Mouse (Mus musculus): ENCODE measurements around the gene Ankrd2.

Gene Ankrd2

GRCm38 (mm10) chr19:42015001-42015400 lies 20.8 kb upstream of the Ankrd2 start:
- no peak for DNase-seq (ENCODE audit: extremely low spot score, low spot score)

DNA sequence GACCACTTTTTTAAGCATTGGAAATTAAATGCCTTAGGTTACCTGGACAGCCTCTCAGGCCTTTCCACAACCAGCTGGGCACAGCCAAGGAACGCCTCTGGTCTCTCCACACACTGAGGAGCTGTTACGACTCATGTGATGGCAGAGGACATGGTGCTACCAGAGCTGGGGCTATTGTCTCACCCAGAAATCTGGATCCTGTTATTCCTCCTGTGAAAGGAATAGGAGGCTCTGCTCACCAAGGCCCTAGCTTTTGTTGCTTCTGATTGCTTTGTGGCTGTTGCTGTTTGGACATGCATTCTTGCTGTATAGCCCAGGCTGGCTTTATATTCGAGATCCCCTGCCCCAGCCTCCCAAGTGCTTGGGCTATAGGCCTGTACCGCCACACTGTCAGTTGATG lies 19.5 kb upstream of the Ankrd2 start:
- no peak for DNase-seq (ENCODE audit: extremely low spot score, low spot score)

GRCm38 (mm10) chr19:42016840-42017239 lies 19.0 kb upstream of the Ankrd2 start:
- DNase-seq (ENCODE audit: extremely low spot score, low spot score), result no peak

DNA sequence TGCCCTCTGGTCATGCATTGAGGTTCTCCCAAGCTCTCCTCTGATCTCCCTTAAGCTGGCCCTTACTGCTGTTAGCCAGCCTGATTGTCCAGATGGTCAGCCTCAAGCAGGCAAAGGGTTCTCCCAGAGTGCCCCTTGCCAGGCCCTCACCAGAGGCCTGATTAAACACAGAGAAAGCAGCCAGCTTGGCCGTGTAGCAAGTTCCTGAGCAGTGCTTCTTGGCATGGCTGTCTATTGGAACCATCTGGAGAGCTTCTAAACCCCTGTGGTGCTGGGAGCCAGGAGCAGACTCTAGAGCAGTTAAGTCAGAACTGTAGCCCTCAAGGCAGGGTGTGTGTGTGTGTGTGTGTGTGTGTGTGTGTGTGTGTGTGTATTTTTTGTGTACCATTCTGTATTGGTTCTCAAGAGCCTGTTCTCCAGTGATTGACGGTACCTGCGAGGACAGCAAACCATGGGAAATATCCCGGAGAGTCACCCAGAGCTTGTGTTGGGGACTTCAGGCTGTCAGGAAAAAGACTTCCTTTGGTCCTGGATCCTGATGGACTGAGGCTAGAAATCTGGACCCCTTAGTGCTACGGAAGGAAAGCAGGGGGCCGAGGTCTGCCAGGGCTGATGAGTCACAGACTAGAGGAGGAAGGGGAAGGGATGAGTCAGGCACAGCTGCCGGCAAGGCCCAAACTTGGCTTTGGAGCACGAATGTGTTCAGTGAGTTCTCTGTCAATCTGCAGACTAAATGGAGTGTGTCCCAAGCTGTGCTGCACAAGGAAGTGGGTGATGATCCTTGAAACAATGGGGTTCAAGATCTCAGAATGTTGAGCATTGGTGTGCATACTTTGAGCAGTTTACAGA lies 18.2 kb upstream of the Ankrd2 start:
- no peak for DNase-seq (ENCODE audit: extremely low spot score, low spot score)

GRCm38 (mm10) chr19:42019011-42019522 lies 16.7 kb upstream of the Ankrd2 start:
- DNase-seq (ENCODE audit: extremely low spot score, low spot score), result no peak

DNA sequence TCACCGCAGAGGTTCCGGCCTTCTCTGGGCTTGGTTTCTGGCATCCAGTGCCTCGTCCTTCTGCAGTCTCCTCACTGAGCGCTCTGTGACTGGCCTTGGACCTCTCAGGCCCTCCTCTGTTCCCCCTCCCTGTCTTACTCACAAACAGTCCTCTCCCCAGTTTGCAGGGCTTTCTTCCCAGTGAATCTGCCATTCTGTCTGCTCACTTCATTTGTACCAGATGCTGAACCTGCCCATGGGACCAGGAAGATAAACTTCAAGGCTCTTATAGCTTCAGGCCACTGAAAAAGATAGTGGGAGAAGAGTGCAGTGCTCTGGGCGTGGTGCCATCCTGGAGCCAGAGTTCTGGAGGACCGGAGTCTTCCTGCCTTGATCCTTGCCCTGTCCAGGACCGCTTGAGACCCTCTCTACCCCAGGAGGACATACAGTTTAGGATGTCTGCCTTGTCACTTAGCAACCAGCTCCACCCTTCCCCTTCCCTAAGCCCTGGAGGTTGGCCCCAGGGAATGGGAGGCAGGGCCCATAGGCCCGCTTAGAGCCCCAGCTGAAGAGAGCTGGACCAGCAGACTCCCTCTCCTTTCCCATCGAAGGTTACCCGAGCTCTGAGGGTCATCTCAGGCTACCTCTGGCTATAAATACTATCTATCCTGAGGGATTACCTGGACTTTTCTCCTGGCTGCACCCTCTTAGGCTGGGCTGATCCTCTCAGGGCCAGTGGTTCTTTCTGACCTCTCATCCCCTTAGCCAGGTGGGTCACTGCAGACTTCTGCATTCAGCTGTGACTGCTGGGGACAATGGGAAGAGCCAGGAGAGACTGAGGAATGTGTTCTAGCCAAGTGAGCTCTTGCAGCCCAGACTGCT lies 13.9 kb upstream of the Ankrd2 start:
- no peak for DNase-seq (ENCODE audit: extremely low spot score, low spot score)

DNA sequence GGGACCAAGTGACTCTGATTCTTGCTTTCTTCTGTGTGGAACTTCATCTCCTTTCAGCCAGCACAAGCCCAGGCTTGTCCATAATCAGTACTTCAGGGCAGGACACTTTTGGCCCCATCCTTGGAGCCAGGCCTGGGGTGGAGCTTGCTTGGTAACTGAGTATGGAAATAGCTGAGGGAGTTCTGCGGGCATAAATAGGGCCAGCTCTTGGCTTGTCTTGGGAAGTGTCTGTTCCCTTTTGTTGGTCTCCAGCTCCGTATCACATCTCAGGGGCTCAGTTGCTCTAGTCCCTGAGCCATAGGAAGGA lies 13.3 kb upstream of the Ankrd2 start:
- DNase-seq (ENCODE audit: extremely low spot score, low spot score), result no peak

- peak; percentile 78 for DNase-seq (ENCODE audit: extremely low spot score, low spot score)
Observed at GRCm38 (mm10) chr19:42026158-42026557, 9.6 kb upstream of the Ankrd2 start.

GRCm38 (mm10) chr19:42031112-42031511 lies 4.7 kb upstream of the Ankrd2 start:
- no peak for DNase-seq (ENCODE audit: extremely low spot score, low spot score)

DNA sequence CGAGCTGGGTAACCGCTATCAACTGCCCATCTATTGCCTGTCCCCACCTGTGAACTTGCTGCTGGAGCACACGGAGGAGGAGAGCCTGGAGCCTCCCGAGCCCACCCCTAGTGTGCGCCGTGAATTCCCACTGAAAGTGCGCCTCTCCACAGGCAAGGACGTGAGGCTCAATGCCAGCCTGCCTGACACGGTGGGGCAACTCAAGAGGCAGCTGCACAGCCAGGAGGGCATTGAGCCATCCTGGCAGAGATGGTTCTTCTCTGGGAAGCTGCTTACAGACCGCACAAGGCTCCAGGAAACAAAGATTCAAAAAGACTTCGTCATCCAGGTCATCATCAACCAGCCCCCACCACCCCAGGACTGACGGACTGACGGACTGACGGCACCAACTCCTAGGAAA lies 2.2 kb upstream of the Ankrd2 start:
- no peak for DNase-seq (ENCODE audit: extremely low spot score, low spot score)

GRCm38 (mm10) chr19:42034146-42034775 lies 1.5 kb upstream of the Ankrd2 start:
- DNase-seq (ENCODE audit: extremely low spot score, low spot score), result no peak

DNA sequence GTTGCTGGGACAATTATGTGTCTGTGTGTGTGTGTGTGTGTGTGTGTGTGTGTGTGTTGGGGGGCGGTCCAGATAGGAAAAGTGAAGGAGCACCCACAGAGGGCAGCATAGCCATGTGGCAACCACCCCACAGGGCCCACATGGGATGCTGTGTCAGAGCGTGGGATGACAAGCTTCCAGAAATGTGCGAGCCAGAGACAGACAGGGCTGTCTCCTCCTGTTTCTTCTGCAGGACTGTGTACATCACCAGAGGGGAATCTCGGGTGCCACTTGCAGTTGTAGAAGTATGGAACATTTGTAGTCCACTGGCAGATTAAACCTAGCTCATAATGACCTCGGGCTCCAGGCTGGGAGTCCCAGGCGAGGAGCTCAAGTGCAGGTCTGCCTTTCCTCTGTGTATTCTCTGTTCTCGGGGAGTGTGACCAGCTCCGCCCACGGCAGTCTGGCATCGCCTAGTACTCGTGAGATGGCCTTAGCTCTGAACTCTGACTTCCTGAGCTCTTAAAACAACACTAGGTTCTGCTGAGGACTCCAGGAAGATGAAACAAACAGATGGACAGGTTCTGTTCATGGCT lies 832 bp upstream of the Ankrd2 start:
- DNase-seq (ENCODE audit: extremely low spot score, low spot score), result no peak

DNA sequence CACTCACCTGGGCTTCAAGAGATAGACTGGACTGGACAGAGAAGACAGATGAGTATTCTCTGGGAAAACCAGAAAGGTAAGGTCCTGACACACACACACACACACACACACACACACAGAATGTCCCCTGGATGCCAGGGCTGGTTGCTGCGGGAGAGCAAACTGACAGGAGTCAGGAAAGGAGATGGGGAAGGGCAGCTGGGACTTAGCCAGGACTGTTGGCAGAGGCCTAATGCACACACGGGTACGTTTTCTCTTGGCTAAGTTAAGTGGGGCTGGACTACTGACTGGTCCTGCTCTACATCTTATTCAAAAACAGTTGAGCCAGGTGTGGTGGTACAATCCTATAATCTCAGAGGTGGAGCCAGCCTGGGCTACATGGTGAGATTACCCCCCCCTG lies 557 bp downstream of the Ankrd2 start:
- no peak for DNase-seq (ENCODE audit: extremely low spot score, low spot score)

DNA sequence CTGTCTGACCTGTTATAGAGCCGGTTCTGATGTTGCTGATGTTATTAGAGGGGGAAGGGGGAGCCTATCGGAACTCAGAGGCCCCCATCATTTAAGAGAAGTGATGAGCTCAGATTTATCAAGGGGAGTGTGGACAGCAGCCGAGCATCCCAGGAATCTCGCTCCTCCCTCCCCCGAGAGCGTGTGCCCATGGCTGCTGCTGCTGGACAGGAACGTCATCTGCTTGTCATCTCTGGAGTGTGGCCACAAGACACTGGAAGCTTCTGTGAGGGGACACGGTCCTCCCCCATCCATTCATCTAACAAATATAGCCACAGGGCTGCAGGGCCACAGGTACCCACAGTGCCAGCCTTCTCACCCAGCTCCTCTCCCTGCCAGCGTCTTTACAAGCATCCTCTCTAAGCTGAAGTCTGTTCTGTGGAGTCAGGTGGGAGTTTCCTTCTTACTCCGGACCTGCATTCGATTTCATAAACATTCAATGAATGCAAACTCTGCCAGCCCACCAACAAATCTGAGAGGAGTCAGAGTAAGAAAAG lies 1.4 kb downstream of the Ankrd2 start:
- DNase-seq (ENCODE audit: extremely low spot score, low spot score), result no peak

DNA sequence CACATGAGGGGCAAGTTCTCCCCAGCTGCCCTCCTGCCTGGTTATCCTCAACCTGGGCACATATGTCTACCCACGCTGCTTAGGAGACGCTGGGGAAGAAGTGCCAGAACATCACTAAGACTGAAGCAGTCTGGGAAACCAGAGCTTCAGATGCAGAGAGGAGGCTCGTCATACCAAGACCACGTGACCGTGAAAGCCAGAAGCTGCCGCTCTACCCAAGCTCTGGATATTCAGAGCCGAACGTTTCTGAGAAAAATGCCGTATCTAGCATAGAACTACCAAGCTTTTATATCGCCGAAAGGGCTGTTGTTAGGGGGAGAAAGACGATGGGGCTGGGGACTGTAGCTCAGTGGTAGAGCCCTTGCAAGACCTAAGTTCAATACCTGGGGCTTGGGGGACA lies 2.5 kb downstream of the Ankrd2 start:
- DNase-seq (ENCODE audit: extremely low spot score, low spot score), result no peak

DNA sequence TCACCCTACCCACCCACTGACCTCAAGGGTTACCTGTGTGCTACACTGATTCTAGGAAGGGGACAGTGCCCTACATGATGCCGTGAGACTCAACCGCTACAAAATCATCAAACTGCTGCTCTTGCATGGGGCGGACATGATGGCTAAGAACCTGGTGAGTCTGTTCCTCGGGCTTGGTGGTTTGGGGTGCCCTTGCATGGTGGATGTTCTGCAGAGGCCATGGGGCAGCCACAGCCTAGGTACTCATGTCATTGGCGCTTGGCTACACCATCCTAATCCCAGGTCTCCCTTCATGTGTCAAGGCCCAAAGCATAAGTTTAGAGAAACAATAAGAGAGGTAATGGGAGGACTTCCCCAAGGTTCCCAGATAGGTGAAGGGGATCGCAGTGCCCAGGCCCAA lies 8.2 kb downstream of the Ankrd2 start:
- no peak for DNase-seq (ENCODE audit: extremely low spot score, low spot score)

DNA sequence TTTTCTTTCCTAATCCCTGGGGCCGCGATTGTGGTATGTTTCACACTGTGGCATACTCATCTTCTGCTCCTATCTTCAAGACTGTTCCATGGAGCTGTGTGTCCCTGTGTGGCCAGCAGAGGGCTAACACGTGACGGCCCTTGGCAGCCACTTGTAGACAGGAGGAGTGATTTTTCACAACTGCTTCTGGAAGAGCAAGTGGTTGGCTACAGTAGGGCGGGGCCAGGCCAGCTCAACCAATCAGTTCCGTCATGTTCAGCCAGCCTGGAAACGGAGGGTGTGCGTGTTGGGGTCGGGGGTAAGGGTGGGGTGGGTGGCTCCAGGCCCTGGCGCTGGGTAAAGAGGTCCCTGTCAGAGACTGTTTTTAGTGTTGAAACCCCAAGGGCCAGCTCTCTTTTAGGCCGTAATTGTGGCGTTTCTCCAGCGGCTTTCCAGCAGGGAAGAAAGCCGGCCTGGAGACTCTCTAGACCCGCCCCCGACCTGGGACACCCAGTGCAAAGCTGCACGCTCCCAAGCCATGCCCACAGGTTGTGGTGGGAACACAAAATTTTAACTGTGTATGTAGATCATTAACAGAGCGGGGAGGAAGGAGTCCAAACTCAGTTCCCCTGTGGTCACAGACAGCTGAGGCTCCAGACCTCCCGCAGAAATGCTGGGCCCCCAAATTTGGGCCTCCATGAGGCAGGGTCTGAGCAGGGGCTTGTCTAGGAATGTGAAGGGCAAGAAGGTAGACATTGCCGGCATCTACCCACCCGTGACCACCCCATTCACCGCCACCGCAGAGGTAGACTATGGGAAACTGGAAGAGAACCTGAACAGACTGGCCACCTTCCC lies 9.7 kb downstream of the Ankrd2 start, which contains the start of gene Hoga1:
TSS of gene Hoga1 (plus strand) at position 342 of the 834 bp plus-strand sequence.
- peak; percentile 73 for DNase-seq (ENCODE audit: extremely low spot score, low spot score)

DNA sequence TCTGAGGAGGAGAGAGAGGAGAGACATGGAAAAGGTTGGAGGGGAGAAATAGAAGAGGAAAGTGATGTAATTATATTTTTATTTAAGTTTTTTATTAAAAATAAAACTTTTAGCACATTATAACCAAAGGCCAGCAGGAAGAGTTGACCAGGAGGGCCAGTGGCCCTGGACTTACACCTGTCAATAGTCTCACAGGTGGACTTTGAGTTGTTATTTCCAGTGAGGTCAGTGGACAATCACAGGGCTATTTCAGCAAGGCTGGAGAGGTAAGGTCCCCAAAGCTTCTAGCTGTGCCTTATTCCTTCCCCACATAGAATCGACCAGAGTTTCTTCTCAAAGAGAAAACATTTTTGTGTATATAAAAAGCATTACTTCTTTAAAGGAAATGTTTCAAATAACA lies 14.5 kb downstream of the Ankrd2 start:
- DNase-seq (ENCODE audit: extremely low spot score, low spot score), result no peak

DNA sequence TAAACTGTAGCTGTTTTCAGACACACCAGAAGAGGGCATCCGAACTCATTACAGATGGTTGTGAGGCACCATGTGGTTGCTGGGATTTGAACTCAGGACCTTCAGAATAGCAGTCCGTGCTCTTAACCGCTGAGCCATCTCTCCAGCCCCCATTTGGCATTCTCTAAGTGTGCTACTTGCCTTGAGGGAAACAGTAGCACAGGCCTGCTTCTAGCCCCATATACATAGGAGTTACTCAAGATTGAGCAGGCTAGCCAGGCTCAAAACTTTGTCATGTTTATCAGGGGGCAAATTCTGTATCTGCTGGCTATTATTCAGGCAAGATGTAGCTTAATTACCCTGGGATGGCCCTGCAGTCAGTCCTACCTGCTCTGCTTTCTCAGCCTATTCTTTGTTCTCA lies 15.6 kb downstream of the Ankrd2 start:
- no peak for DNase-seq (ENCODE audit: extremely low spot score, low spot score)

GRCm38 (mm10) chr19:42051948-42052347 lies 16.1 kb downstream of the Ankrd2 start, which contains the start of gene 4933411K16Rik:
Gene 4933411K16Rik (plus strand): TSS chr19:42052248.
- no peak for DNase-seq (ENCODE audit: extremely low spot score, low spot score)
